Mouse (Mus musculus) CD4-positive, CD25-positive, alpha-beta regulatory T cell, adult 4 months (primary cell): Measurements from ENCODE around the gene Tmem135. TPM values are rescaled to one million over a fixed set of nuclear protein-coding genes. Genes with fewer than 3 reads are reported as not detected.

ENCODE experiments used
- ATAC-seq: one replicate; pipeline ENCODE4 v1.8.0; 2017
- polyA plus RNA-seq, 2 experiments: library from polyadenylated mRNA; unstranded; fragments of 100-300 nt; shearing (Covaris generic); gene quantifications; one replicate each; pipeline ENCODE4 v1.2.1; 2017

Tmem135 gene
- polyA plus RNA-seq, 2 experiments from 2014 or later: 20.0 to 25.4 TPM

DNA sequence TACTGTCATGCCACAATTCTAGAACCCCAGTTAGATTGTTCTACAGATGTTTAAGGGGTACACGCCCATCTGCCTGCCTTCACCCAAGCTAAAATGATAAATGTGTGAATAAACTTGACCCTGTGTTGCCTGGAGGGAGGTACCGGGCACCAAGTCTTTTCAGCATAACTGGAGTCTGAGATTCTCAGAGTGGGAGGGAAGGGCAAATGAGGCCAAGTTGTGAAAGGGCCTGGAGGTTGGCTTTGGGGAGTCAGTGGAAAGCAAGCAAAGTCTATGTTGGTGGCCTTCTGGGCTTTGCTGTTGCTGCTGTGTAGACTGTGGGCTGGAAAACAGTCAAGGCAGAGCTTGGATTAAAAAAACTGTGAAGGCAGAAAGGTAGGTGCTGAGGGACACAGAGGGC lies 13.7 kb upstream of the Tmem135 start:
- no peak for ATAC-seq

- no peak for ATAC-seq
Observed at GRCm38 (mm10) chr7:89416027-89416426, 12.0 kb upstream of the Tmem135 start.

DNA sequence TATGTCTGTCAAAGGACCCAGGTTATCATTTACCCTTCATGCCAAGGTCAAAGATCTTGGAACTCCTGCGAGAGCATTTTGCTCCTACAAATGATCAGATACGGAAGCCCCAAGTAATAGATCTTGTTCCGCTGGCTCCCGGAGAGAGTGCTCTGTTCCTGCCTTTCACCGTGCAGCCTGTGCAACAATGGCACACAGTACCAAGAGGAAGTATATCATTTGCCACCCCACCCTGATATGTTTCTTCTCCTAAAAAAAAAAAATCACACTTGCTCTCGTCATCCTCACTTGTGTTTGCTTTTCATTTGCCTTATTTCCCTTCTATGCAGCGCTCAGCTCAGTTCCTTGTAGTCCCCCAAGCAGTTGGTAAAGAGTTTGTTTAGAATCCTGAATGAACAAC lies 8.1 kb upstream of the Tmem135 start:
- ATAC-seq: no peak

DNA sequence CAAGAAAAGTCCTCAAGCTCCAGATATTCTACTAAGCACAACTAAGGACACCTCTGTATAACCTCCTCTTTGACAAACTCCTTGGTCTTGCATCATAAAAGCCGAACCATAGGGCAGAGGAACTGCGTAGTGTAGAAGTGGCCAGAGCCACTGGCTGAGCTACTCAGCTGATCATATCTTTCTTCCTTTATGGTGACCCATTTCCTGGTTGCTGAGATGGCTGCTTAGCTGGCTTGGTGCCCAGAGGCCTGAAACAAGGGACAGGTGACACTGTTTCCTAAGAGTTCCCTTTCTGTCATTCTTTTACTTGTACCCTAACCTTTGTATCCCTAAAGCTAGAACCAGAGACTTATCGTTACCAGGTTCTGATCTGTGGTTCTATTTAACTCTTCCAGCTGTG lies 7.3 kb upstream of the Tmem135 start:
- peak; percentile 37 for ATAC-seq

GRCm38 (mm10) chr7:89410294-89410693 lies 6.3 kb upstream of the Tmem135 start:
- ATAC-seq: no peak

GRCm38 (mm10) chr7:89407006-89407940 lies 3.3 kb upstream of the Tmem135 start:
- no peak for ATAC-seq

GRCm38 (mm10) chr7:89406011-89406410 lies 2.0 kb upstream of the Tmem135 start:
- ATAC-seq: no peak

DNA sequence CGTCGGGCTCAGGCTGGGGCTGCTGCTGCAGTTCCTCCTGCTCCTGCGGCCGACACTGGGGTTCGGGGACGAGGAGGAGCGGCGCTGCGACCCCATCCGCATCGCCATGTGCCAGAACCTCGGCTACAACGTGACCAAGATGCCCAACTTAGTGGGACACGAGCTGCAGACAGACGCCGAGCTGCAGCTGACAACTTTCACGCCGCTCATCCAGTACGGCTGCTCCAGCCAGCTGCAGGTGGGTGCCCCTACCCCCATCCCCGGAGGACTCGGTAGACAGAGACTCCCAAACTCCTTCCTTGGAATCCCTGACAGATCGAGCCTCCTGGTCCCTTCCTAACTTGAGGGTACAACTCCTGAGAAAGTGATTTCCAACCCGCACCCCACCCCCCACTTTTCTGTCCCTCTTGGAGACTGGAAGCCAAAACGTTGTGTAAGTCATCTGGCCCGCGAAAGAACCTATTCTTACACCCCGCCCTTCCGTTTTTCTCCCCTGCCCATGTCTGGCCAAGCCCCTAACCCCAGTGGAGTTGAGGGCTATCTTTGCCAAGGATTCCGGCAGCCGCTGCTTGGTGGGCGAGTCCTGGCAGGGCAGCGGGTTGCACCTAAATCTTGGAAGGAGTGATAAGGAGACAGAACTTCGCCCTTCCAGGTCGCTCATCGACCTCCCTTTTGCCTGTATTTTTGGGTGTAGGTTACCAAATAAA lies 865 bp upstream of the Tmem135 start:
- peak; percentile 22 for ATAC-seq

- ATAC-seq: peak; percentile 49
Observed at GRCm38 (mm10) chr7:89403053-89403972, 709 bp downstream of the Tmem135 start.

DNA sequence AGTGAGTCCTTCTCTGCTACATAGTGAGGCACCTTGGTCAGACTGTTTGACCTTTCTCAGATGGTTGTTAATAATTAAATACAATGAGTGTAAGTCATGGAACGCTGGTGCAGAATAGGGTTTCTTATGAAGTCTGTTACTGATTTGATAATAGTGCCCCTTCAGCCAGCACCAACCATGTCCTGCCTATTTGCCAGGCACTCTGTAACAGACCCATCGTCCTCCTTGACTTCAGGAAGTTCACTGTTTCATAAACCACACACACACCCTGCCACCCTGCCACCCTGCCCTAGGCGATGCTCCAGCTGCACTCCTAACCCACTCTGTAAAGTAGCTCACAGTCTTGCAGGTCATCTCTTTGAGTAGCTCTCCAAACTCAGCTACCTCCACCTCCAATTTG lies 2.1 kb downstream of the Tmem135 start:
- ATAC-seq: no peak

DNA sequence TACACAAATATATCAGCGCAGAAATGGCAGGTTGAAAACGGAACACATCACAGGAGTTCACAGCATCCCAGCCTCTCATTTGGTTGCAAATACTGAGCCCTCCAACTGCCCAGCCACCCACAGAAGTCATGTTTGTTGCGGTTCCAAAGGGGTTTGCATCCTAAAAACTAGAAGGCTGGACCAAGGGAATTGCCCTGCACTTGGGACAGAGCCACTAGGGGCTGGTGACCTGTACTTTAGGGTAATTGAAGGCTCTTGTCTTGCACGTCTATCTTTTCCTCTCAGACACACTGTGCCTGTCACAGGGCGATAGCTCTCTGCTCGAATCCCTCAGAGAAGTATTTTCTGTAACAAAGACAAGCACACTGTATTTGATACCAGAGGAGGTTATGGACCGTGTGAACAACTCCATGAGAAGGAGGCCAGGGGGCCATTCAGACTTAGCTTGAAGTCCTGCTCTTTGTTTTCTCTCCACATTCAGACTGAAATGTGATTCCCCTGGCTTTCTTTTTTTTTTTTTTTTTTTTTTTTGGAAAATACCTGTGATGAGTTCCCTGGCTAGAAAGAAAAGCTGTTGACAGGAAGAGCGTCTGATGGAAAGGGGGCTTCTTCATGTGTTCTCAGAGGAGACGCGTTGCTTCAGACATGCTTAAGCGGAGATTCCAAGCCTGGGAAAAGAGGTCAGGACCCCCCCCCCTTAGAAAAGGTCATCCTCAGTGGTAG lies 2.7 kb downstream of the Tmem135 start:
- no peak for ATAC-seq

DNA sequence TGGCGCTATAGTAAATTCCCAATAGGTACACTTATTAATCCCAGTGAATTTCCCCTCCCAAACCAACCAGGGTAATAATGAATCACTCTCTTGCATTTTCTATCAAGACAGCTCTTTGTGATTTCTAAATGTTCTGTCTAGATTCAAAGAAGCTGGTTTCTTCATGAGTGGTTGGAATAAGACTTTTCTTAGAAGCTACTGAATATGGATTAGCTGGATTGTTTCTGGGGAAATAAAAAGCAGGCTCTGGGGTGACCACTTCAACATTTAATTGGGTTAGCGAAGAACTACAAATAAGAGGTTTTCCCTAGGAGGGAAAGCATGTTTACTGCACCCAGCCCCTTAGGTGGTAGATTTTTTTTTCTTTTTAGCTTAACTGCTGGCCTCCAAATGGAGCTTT lies 3.3 kb downstream of the Tmem135 start:
- no peak for ATAC-seq

GRCm38 (mm10) chr7:89397837-89398534 lies 6.0 kb downstream of the Tmem135 start:
- no peak for ATAC-seq

GRCm38 (mm10) chr7:89396386-89396785 lies 7.6 kb downstream of the Tmem135 start:
- ATAC-seq: no peak

DNA sequence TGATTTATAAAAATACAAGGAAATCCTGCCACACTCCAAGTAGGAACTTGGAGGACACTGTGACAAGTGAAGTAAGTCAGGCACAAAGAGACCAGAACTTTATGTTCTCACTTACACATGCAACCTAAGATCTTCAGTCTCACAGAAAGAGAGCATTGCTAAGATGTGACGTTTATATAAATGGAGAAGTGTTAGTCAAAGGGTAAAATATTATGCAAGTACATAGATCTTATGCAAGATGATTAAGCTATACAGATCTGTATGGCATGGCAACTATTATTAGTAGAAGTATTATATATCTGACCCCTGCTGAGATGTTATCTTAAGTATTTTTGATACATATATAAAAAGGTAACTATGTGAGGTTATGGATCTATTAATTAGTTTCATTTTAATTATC lies 8.6 kb downstream of the Tmem135 start:
- no peak for ATAC-seq

DNA sequence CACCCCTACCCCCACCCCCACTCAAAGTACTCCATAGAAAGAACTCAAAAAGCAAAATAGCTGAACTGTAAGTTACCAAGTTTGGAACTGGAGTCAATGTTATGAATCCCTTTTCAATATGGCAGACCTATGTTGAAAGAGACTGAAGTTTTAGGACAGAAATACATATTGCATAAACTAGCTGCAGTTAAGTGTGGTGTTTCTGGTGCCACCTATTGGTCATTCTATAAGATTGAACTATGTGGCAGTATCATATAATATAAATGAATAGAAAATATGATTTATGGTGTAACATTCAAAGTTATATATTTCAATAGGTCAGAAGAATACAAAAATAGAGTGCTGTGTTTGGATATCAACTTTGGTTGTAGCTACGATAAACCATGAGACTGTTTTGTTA lies 11.2 kb downstream of the Tmem135 start:
- ATAC-seq: peak; percentile 45

DNA sequence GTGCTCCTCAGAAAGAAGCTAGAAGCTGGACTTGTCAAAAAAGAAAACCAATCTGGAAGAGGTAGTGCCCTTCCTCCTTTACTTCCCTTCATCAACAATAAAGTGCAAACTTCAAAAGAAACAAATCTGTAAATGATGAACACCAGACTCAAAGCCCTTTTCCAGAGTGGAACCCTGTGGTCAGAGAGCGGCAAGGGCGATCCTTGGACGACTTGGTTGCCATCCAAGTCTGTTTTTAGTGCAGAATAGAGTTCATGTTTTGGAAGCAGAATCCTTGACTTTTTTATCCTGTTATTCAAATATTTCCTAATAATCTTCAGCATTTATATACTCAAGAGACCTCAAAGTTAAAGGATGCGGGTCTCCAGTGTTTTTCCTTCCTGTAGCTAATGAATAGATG lies 11.6 kb downstream of the Tmem135 start:
- no peak for ATAC-seq

DNA sequence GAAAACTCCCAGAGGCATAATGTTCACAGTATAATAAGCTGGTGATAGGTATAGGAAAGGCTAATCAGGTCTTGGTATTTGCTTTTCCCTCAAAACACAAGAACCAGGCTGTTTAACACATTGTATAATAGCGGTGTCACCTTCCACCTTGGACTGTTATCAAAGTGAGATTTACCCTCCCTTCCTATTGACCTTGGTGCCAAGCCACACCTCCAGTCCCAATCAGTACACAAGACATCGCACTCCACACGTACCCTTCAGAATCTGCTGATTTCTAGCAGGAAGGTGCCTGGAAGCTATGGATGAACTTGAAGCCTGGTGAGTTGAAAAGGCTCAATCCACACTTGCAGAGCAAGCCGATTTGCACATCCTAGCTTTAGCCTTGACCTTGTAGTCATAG lies 12.2 kb downstream of the Tmem135 start:
- no peak for ATAC-seq

DNA sequence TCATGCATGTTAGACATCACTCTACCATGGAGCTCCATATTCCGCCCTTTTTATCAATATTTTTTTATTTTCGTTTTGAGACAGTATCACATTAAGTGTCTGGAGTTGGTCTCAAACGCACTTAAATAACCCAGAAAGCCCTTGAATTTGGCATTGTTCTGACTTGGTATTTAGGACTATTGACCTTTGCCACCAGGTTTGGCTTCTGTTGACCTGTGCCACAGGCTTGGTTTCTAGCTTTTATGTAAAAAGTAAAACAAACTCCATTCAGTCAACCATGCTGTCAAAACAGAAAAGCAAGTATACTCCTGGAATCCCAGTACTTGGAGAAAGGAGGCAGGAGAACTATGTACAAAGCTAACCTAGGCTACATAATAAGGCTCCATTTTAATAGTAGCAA lies 12.7 kb downstream of the Tmem135 start:
- no peak for ATAC-seq

- no peak for ATAC-seq
Observed at GRCm38 (mm10) chr7:89390660-89391059, 13.4 kb downstream of the Tmem135 start.

DNA sequence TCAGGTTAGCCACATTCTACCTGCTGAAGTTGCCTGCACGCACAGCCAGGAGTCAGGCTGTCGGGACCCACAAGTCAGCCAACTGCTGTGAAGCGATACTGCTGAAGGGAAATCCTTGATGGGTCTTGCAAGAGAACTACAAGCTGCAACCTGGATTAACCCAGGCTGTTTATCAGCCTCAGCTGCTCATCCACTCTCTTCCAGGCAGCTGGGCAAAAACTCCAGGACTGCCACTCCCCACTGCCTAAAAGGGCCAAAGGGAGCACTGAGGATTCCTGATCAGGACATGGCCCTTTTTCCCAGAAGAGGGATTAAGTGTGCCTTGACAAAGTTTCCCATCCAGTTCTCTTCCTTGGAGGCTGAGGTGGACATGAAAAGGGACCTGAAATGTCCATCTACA lies 15.0 kb downstream of the Tmem135 start:
- no peak for ATAC-seq

GRCm38 (mm10) chr7:89382892-89383291 lies 21.1 kb downstream of the Tmem135 start:
- ATAC-seq: no peak
